Mouse (Mus musculus) forebrain, embryonic 14.5 days (tissue): Measurements from ENCODE around the gene Map3k15. TPM values are rescaled to one million over a fixed set of nuclear protein-coding genes. Genes with fewer than 3 reads are reported as not detected.

ENCODE experiments used
- ATAC-seq: fragments of 200-750 bp; cut with Nextera tagmentation; 2 replicates; pipeline ENCODE4 v1.8.0; 2017; ENCODE audit warnings: mild to moderate bottlenecking, moderate library complexity
- DNase-seq: peaks from one replicate; pipeline ENCODE4 v3.0.0-alpha.2; 2015; ENCODE audit warnings: low spot score
- H3K27ac ChIP-seq: fragments of 300-500 bp; sonication (generic); 2 replicates; pipeline ENCODE4 v1.5.1; 2014; ENCODE audit warnings: low read depth, mild to moderate bottlenecking, control low read depth, low read length, moderate library complexity
- H3K27me3 ChIP-seq: fragments of 300-500 bp; sonication (generic); replicated peaks from 2 replicates; pipeline ENCODE4 v1.6.1; 2014; ENCODE audit warnings: low read length, control low read depth, mixed read lengths; ENCODE audit not compliant: control insufficient read depth, insufficient read depth
- H3K36me3 ChIP-seq: fragments of 300-500 bp; sonication (generic); 2 replicates; pipeline ENCODE4 v1.6.1; 2014; ENCODE audit warnings: low read length, control low read depth; ENCODE audit not compliant: control insufficient read depth, insufficient read depth
- H3K4me1 ChIP-seq: fragments of 300-500 bp; sonication (generic); 2 replicates; pipeline ENCODE4 v1.6.1; 2014; ENCODE audit warnings: antibody characterized with exemption, low read length, control low read depth; ENCODE audit not compliant: control insufficient read depth, insufficient read depth
- H3K4me2 ChIP-seq: fragments of 300-500 bp; sonication (generic); 2 replicates; pipeline ENCODE4 v1.6.1; 2014; ENCODE audit warnings: mild to moderate bottlenecking, control low read depth, low read length
- H3K4me3 ChIP-seq: fragments of 300-500 bp; sonication (generic); 2 replicates; pipeline ENCODE4 v1.5.1; 2014; ENCODE audit warnings: low read depth, low read length, control low read depth
- H3K9ac ChIP-seq: fragments of 300-500 bp; sonication (generic); 2 replicates; pipeline ENCODE4 v1.6.1; 2014; ENCODE audit warnings: mild to moderate bottlenecking, low read length, control low read depth, moderate library complexity
- H3K9me3 ChIP-seq: fragments of 300-500 bp; sonication (generic); replicated peaks from 2 replicates; pipeline ENCODE4 v1.6.1; 2016; ENCODE audit warnings: low read length, control low read depth, mixed read lengths; ENCODE audit not compliant: control insufficient read depth
- WGBS: fragments of 180-500 bp; shearing (Covaris S2); extraction: QIAGEN DNeasy Blood & Tissue Kit; methylation state at CpG from one replicate; pipeline ENCODE4 v1.1.7; 2014; 5-methylcytosine and 5-hydroxymethylcytosine counted together
- polyA plus RNA-seq: library from polyadenylated mRNA; unstranded; fragments of >200 nt; fragmentation: Nextera tagmentation; extraction: Ambion mirVana; gene quantifications from 2 replicates; pipeline ENCODE4 v1.2.1, GENCODE M21; 2014

Gene Map3k15
- polyA plus RNA-seq, 1 experiment from 2014 or later = 0.13 TPM

GRCm38 (mm10) chrX:160107817-160108216, 119.6 kb downstream of the Map3k15 start:
- Histone ChIP-seq H3K36me3 (no peaks in the 10 kb centered on the region), H3K9me3 (no peaks in the 10 kb centered on the region), H3K4me1 (no peaks in the 10 kb centered on the region), H3K27me3 (no peaks in the 10 kb centered on the region), H3K4me3 (no peak overlapping the region), H3K27ac (no peak overlapping the region), H3K9ac (no peak overlapping the region), H3K4me2 (no peak overlapping the region)
- DNase-seq (no peak), ATAC-seq (no peak)
- 66% methylated on average over 4 of the region's 4 CpGs for WGBS

- no peak overlapping the region for H3K4me2 ChIP-seq
- no peak overlapping the region for H3K27ac ChIP-seq
- no peak overlapping the region for H3K9ac ChIP-seq
- 97% methylated on average over 1 of the region's 1 CpGs for WGBS
- H3K27me3 ChIP-seq = no peaks in the 10 kb centered on the region
- H3K4me3 ChIP-seq = no peak overlapping the region
- H3K36me3 ChIP-seq = 0 out of 2 replicates have a peak, but pooled peaks cover 2% of the 10 kb centered on the region
- no peaks in the 10 kb centered on the region for H3K4me1 ChIP-seq
- ATAC-seq (no peak), DNase-seq (no peak)
- H3K9me3 ChIP-seq = no peaks in the 10 kb centered on the region
These were observed 125.5 kb downstream of the Map3k15 start for GRCm38 (mm10) chrX:160113777-160114176.

- no peak overlapping the region for H3K9ac ChIP-seq
- DNase-seq (no peak), ATAC-seq (no peak)
- no peak overlapping the region for H3K4me3 ChIP-seq
- no peak overlapping the region for H3K27ac ChIP-seq
- no peaks in the 10 kb centered on the region for H3K27me3 ChIP-seq
- H3K4me2 ChIP-seq = no peak overlapping the region
- no peaks in the 10 kb centered on the region for H3K4me1 ChIP-seq
- peaks cover 13% of the 10 kb centered on the region for H3K36me3 ChIP-seq
- H3K9me3 ChIP-seq = no peaks in the 10 kb centered on the region
These were observed 127.8 kb downstream of the Map3k15 start for GRCm38 (mm10) chrX:160116074-160116473.

- Histone ChIP-seq H3K36me3 (peaks cover 16% of the 10 kb centered on the region), H3K9me3 (no peaks in the 10 kb centered on the region), H3K4me3 (no peak overlapping the region), H3K27ac (no peak overlapping the region), H3K9ac (no peak overlapping the region), H3K4me2 (no peak overlapping the region), H3K4me1 (no peaks in the 10 kb centered on the region), H3K27me3 (no peaks in the 10 kb centered on the region)
- DNase-seq = peak; percentile 74
- WGBS = 82% methylated on average over 3 of the region's 3 CpGs
- ATAC-seq = peak; percentile 61; the same call in 1 of the 2 replicates
These were observed 128.4 kb downstream of the Map3k15 start for GRCm38 (mm10) chrX:160116658-160117057.

- WGBS = 85% methylated on average over 11 of the region's 11 CpGs
- no peak for ATAC-seq
These were observed 146.1 kb downstream of the Map3k15 start for GRCm38 (mm10) chrX:160134136-160134843.

GRCm38 (mm10) chrX:160135719-160136118, 147.5 kb downstream of the Map3k15 start:
- WGBS = 37% methylated on average over 6 of the region's 6 CpGs
- no peak for ATAC-seq
- H3K4me3 ChIP-seq = no peak overlapping the region
- H3K36me3 ChIP-seq = 0 out of 2 replicates have a peak, but pooled peaks cover 5% of the 10 kb centered on the region
- H3K9me3 ChIP-seq = no peaks in the 10 kb centered on the region
- 0 out of 2 replicates have a peak, but pooled peaks cover 6% of the 10 kb centered on the region for H3K4me1 ChIP-seq
- no peaks in the 10 kb centered on the region for H3K27me3 ChIP-seq
- peak overlapping the region; percentile 55 for H3K4me2 ChIP-seq
- DNase-seq = peak; percentile 4
- H3K9ac ChIP-seq = no peak overlapping the region
- no peak overlapping the region for H3K27ac ChIP-seq

More at GRCm38 (mm10) chrX:160134136-160134843, 146.1 kb downstream of the Map3k15 start:
- DNase-seq = no peak
- Histone ChIP-seq H3K27ac (no peak overlapping the region), H3K36me3 (peaks cover 13% of the 10 kb centered on the region), H3K4me1 (0 out of 2 replicates have a peak, but pooled peaks cover 6% of the 10 kb centered on the region), H3K9me3 (no peaks in the 10 kb centered on the region), H3K27me3 (no peaks in the 10 kb centered on the region), H3K9ac (no peak overlapping the region), H3K4me2 (no peak overlapping the region), H3K4me3 (no peak overlapping the region)

GRCm38 (mm10) chrX:160136153-160136552, 147.9 kb downstream of the Map3k15 start:
- H3K27ac ChIP-seq = no peak overlapping the region
- H3K4me1 ChIP-seq = 0 out of 2 replicates have a peak, but pooled peaks cover 6% of the 10 kb centered on the region
- no peak for ATAC-seq
- no peak overlapping the region for H3K4me3 ChIP-seq
- H3K9ac ChIP-seq = 0 out of 2 replicates have a peak overlapping the region, but pooled peaks have one; percentile 5
- no peaks in the 10 kb centered on the region for H3K9me3 ChIP-seq
- WGBS = 31% methylated on average over 5 of the region's 5 CpGs
- 0 out of 2 replicates have a peak, but pooled peaks cover 3% of the 10 kb centered on the region for H3K36me3 ChIP-seq
- H3K27me3 ChIP-seq = no peaks in the 10 kb centered on the region
- peak overlapping the region; percentile 55 for H3K4me2 ChIP-seq
- peak; percentile 27 for DNase-seq

GRCm38 (mm10) chrX:160137177-160137860, 149.1 kb downstream of the Map3k15 start:
- H3K4me3 ChIP-seq = peak overlapping the region; percentile 56
- H3K27ac ChIP-seq = no peak overlapping the region
- H3K36me3 ChIP-seq = no peaks in the 10 kb centered on the region
- DNase-seq (no peak), ATAC-seq (no peak)
- 0 out of 2 replicates have a peak, but pooled peaks cover 6% of the 10 kb centered on the region for H3K4me1 ChIP-seq
- no peaks in the 10 kb centered on the region for H3K27me3 ChIP-seq
- H3K9me3 ChIP-seq = no peaks in the 10 kb centered on the region
- peak overlapping the region; percentile 55 for H3K4me2 ChIP-seq
- H3K9ac ChIP-seq = peak overlapping the region; percentile 68
- WGBS = 34% methylated on average over 18 of the region's 18 CpGs
